Mouse (Mus musculus) kidney, adult 11 months (tissue): ENCODE results near the gene Pmp22.

ENCODE experiments used
- DNase-seq: peaks from one replicate; pipeline ENCODE4 v3.0.0; 2022

Pmp22 gene

DNA sequence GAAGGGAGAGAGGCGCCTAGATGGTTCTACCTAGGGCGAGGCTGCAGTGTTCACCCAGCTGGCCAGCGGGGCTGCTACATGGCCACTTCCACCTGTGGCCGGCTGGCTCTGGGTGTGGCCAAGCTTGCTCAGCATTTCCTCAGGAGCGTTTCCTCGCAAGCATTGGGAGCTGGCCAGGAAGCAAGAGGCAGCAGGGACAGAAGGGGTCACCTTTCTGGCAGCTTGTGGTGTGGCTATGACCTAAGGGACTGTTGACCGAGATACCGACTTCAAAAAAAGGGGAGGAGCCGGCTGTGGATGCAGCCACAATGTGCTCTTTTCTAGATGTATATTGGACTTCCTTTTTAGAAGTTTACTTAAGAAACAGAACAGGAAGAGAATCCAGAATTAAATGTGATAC, 593 bp downstream of the Pmp22 start:
- DNase-seq: peak; percentile 44

DNA sequence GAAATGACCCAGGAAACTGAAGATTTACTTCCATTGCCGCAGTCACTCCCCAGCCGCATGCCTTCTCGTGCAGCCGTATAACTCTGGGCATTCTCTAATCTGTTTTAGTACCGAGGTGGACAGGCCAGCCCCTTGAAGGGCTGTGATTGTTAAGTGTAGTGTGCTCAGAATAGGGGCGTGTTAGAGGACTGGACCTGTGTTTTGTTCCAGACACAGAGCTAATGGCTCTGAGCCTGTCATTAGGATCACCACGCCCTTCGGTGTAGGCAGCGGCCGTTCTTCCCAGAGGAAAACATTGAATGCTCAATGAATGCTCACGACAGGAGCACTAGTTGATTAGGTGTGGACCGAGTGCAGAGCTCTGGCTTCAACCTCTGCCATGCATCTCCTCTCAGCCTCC, 1.1 kb downstream of the Pmp22 start:
- no peak for DNase-seq

DNA sequence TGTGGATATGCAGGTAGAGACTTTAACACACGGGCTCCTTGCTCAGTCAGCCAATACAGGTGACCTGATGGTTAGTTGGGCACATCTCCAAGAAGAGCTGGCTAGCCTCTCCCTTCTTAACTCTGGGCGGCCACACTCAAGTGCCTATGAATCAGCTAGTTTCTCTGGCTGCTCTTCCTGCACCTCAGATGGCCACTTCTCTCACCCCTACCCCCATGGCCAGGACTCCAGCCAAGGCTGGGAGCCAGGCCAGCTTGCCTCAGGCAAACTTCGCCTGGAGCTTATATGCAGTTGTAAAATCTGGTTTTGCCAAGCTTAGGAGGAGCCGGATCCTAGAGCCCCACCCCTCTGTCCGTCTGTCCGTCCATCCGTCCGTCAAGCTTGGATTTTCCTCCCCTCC, 1.7 kb downstream of the Pmp22 start:
- peak; percentile 79 for DNase-seq

DNA sequence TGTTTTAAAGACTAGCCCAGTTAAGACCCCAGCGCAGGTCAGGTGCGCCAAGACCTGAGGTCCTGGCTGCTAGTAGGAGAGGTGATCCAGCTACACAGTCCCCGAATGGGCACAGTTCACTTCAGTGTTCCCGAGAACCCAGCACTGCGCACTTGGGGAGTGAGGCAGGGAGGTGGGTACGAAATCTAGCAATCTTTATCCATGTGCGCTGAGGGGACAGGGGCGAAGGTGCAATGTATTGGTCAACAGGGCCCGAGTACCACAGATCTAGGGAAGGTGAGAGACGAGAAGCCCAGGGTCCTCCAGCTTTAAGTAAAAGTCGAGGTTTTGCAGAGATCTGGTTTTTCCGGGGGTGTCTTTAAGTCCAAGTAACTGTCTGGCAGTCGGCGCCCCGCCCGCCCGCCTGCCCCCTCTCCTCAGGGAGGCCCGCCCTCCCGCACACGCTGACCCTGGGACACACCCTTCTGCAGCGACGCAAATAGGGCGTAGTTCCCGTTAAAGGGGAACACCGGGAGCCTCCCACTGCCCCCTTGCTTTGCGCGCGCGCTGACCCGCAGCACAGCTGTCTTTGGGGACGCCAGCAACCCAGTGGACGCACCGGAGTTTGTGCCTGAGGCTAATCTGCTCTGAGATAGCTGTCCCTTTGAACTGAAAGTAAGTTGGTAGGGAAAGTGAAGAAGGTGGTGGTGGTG, 2.4 kb downstream of the Pmp22 start:
- no peak for DNase-seq

DNA sequence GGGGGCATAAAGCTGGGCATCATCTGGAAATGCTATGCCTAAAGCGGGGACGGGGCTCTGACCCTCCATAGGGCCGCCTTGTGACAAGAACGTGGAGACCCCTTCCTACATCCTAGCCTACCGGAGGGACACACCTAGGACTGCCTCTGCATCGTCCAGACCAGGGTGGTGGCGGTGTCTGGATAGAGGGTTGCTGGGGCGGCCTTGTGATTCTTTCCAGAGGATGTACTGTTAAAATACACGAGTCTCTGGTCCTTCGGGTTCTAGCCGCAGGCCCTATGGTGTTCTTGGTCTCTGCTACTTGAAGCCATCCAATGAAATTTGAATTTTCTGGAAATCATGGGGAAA, 2.9 kb downstream of the Pmp22 start:
- DNase-seq: no peak

DNA sequence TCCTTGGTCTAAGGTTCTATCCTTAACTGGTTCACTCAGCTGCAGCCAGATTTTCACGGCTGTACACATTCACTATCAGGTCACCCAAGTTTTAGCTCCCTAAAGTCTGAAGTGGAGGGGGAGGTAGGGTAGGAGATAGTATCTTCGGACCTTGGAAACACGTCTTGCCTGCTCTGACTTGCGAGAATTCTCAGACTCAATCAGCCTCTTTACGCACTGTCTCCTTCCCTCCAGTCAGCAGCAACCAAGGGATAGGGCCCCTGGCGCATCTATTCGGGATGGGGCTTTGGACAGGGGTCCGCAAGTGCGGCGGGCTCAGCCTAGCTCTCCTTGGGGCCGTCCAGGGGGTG, 3.3 kb downstream of the Pmp22 start:
- DNase-seq: no peak

DNA sequence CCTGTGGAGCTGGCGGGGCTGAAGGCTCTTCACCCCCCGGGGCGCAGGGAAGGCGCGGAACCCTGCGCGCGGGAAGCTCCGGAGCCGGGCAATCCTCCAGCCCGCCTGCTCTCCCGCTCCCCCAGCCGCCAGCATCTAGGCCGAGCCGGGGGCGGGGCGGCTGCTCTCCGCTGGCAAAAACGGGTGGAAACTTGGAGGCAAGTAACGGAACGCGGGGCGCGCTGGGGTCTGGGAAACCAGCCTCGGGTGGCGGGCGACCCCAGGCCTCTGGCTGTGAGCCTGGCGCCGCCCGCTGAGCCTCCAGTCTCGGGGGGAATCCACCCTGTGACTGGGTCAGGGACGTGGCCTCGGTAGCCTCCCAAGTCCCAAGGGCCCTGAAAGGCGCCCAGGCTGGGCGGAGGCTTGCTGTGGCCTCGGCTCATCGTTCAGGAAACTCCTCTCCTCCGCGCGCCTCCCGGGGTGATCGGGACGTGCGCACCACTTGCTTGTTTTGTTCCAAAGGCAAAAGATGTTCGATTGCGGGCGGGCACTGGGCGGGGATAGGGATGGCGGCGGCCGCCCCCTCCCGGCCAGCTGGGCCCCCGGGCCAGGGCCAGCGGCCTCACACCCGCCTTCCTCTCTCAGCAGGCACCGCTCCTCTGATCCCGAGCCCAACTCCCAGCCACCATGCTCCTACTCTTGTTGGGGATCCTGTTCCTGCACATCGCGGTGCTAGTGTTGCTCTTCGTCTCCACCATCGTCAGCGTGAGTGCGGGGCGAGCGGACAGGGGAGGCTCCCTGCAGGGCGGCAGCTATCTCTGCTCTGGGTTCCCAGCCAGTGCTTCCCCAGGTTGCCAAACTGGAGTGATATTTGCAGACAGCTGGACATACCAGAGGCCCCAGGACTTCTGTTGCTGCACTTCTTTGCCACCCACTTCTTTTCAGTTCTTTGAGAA, 4.0 kb downstream of the Pmp22 start:
- DNase-seq: peak; percentile 67

DNA sequence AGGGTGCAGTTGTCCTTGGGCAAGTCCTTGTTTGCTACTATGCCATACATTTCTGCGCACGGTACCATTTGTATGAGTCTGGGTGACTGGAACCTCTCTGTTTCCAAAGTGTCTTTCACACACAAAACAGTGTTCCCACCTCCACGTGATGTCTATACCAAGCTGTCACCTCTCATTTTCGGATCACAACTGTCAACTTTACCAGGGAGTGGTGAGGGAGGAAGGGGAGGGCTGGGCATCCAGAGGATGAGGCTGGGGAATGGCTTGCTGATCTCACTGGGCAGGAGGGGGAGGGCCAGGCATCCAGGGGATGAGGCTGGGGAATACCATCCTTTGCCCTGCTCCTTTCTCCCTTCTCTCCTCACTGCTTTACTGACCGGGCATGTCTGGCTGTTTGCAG, 5.2 kb downstream of the Pmp22 start:
- DNase-seq: no peak

DNA sequence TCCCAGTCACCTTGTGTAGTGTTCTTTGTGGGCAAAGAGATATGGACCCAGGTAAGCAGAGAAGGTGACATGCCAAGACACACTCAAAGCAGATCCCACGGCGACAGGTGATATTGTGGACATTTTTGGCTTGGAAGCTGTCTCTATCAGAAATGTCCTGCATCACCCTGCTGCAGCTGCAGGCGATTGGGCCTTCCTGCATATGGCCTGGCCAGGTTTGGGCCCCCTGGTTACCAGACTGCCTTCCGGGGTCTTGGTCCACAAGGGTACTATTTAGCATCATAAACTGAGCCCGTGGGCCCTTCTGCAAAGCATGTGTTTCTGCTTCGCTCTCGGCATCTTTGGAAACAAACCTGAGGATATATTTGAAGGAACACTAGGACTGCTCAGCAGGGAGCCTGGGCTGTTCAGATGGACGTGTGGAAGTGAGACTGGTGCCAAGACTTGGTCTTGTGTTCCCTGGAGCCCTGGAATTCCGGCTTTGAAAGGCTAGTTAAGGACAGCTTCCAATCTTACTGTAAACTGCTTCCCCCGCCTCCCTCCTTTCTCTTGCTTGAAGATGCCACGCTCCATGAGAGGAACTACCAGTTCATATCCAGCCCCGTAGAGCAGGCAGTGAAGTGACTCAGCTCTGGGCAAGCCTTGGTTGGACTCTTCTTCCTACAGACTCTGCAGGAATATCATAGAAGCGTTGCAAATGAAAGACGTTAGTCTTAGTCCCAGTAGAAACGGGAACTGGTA, 6.1 kb downstream of the Pmp22 start:
- DNase-seq: no peak

DNA sequence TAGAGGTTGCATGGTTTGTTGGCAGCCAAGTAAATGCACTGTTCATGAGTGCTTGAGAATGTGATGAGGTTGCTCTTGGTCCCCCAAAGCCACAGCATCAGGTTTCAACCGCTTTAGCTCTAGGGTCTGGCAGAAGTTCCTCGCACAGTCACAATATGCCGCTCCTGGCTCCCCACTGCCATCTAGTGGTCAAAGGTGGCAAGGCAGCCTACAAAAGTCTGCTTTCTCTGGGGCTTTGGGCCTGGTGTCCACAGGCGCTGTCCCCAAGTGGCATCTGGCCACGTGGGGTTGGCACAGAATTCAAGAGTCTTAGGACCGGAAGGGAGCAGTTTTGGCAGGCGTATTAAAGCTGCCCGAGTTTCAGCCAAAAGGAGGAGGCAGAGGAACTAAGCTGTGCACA, 6.8 kb downstream of the Pmp22 start:
- peak; percentile 72 for DNase-seq

DNA sequence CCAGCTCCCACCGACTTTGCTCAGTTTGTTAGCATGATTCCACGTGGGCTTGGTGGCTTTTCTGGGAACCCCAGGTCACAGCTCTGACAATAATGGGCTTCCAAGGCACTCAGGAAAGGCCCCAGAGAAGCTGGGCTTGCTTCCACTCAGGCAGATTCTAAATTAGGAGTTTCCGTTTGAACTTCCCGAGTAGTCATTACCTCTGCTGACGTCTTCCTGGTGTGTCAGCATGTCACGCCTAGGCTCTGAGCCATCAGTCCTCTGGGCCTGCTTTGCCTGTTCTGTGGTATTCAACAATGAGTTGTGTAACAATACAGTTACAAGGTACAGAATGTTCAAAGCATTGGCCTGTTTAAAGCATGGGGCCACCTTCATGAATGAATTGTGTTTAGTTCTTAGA, 7.4 kb downstream of the Pmp22 start:
- DNase-seq: peak; percentile 71

DNA sequence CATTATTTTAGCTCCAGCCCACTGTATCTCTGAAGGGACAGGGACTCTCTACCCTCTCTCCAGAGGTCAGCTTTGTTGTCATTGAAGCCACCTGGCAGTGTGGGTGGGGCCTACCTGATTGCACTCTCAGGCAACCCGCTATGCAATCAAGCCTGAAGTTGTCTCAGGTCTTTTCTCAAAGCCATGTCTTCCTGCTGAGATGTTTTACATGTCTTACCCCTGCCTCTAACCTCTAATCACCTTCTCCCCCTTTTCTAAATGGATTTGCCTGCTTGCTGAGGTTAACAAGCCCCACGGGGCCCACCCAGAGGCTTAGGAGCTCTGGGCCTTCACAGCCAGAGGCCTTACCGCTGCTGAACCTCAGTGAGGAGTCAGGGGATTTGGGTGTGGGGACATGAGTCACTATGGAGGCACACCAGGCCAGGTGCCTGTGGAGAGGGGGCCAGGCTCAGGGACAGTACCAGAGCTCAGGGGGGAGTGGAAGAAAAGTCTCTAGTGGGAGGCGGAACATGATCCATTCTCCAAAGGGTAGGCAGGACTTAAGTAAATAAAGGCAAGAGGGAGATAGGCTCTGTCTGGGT, 8.1 kb downstream of the Pmp22 start:
- DNase-seq: no peak

DNA sequence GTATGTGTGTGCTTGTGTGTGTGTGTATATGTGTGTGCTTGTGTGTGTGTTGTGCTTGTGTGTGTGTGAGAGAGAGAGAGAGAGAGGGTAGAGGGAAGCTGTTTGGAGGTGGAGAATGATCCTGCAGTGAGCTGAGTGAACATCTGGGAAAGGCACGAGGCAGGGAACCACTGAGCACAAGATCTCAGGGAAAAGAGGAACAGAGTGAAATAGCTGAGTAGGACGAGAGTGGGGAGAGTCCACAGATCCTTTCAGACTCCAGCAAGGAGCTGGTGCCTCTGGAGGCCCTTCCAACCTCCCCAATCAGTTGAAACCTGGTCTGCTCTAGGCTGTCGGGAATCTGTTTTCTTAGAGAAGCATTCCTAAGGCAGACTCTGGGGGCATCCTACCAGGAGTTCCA, 10.0 kb downstream of the Pmp22 start:
- no peak for DNase-seq

DNA sequence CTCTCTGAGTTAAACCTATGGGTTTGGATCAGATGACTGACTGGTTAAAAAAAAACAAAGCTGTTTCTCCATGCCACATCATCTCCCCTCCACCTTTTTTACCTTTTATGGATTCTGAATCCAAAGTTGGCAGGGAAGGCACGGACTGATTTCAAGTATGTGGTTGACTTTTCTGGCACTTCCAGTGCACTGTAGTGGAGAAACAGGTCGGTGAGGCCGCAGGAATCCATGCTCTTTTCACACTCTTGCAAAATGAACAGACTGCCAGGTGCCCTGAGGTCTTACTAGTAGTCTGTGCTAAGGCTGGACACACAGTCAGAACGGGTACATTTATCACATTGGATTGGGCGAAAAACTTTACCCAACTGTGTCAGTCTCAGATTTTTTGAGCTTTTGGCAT, 13.5 kb downstream of the Pmp22 start:
- no peak for DNase-seq

DNA sequence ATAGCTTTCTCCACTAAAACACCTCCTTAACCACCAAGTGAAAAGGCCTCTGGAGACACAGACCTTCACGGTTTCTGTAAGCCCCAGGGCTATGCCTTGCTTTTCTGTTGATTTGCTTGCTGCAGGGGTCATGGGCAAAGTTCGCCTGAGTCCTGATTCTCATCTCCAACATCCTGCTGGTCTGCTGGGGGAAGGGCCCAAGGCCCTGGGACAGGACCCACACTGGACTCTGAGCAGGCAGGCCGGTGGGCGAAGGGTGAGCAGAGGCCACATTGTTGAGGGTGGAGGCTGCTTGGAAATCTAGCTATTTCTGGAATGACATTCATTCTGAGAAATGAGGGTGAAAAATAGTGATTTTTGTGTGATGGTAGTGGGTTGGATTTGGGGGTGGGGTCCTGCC, 14.0 kb downstream of the Pmp22 start:
- DNase-seq: no peak

DNA sequence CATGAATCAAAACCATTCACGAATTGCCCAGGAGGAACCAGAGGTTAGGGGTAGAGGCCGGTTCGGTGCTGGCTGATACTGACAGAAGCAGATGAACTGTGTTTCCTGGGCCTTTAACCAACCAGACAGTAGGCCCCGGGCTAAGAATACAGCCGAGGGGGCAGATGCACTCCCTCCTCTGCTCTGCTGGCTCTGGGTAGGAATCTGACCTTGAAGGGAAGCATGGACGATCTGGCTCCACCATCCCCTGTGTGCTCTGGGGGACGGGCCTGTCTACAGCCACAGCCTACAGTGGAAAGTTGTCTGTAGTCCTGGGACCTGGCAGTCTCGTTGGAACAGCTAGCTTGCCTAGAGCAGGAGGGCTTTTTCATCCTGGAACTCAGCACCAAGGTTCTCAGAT, 14.7 kb downstream of the Pmp22 start:
- no peak for DNase-seq

DNA sequence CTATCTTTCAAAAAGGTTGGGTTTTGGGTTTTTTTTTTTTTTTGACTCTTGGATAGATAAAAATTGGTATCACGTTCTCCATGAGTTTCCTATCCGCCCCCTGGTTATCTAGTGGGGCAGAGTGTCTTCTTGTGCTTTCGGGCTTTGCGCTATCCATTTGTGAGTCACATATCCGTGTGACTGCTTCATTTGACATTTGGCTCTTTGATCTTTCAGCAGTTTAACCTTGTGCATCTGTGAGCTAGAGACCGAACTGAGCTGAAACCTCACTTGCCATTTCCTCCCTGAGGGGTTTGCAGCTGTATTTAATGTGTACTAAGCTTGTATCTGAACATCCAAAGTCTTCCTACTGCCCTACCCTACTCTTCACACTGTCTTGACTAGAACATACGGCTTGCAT, 17.8 kb downstream of the Pmp22 start:
- DNase-seq: no peak

DNA sequence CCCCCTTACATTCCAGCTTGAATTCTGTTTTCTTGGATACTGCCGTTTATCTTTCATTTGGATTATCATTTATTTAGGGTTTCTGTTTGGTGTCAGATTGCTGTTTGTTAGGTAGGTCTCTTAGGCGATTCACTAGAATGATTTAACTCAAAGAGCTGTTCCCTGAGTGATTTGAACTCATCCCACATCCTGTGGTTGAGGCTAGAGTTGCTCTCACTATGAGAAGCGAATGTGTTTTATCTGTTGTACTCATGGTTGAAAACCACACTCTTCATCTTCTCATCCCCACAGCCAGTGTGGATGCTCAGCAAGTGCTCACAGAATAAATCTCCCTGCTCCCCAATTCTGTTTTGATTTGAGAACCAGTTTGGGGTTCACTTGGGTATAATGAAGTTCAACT, 19.5 kb downstream of the Pmp22 start:
- no peak for DNase-seq

DNA sequence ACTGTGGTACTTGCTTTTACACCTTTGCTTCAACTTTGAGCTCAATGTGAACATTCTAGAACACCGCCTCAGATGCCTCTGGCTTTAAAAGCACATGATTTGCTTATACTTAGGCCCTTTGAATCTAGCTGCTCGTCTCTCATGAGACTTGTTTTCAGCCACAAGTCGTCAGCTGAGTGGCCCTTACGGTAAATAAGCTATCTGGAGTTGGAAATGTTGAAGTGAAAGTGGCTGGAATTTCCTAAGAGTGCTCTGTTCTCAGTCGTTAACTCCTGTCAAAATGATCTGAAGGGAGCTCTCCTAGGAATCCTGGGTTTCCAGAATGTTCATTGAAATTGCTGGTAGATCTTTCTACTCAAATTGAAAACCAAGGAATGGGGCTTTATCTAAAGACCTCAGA, 23.1 kb downstream of the Pmp22 start:
- no peak for DNase-seq

DNA sequence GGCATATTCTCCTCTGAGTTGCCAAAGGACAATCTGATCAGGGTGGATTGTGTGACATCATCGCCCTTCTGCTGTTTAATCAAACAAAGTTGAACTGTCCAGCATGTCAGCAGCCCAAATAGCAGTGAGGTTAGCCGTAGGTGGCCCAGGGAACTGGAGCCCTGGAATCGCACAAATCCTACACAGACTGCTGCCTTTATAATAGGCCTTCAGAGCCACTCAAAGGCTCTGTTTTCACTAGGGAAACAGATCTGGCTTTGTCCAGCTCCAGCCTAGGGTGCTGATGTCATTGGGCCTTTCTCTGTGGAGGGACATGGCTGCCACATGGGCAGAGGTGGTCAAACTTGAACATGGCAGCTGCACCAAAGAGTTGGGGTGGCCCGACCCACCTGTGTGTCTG, 28.3 kb downstream of the Pmp22 start:
- DNase-seq: no peak

DNA sequence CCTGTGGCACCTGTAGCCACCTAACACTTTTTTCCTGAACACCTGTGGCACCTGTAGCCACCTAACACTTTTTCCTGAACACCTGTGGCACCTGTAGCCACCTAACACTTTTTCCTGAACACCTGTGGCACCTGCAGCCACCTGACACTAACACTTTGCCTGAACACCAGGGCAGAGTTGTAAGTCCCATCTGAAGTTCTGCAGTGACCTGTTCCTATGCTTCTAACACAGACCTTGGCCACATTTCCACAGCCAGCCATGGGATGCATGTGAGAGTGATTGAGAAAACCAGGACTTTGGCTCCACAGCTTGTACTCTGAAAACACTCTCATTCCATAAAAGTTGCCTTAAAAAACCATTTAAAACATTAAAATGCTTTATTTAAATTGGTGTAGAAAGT, 32.1 kb downstream of the Pmp22 start:
- no peak for DNase-seq

DNA sequence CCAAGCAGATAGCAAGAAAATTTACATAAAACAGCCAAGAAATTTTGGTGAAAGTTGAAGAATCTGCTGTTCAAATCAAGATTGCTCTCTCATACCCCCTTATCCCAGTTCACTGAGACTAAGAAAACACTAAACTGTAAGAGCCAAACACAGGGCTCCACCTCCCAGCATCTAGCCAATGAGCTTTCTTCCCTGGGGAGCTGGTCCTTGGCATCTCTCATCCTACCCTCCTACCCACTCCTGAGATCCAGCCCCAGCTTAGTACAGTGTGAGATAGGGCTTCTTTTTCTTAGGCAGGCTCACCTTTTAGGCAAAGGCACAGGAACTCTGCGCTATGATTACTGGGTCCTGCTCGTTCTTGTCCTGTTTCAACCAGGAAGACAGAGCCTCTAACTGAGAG, 34.0 kb downstream of the Pmp22 start:
- DNase-seq: no peak

DNA sequence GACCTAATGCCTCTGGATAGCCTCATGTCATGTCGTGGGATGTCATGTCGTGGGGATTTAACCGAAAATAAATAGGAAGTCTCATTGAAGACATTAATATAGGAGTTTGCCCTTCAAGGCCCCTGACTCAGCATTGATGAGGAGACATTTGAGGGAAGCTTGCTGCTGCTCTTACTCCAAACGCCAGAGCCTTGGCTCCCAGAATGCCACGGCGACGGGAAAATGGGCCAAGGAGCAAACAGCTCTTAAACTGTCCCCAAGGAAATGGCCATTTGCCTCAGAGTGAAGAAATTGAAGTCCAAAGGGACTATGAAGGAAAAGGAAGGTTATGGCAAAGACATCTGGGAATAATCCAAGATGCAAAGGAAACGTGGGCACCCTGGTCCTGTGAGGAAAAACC, 34.8 kb downstream of the Pmp22 start:
- no peak for DNase-seq
